Mouse (Mus musculus): ENCODE results near the gene Rtca.

The Rtca gene

DNA sequence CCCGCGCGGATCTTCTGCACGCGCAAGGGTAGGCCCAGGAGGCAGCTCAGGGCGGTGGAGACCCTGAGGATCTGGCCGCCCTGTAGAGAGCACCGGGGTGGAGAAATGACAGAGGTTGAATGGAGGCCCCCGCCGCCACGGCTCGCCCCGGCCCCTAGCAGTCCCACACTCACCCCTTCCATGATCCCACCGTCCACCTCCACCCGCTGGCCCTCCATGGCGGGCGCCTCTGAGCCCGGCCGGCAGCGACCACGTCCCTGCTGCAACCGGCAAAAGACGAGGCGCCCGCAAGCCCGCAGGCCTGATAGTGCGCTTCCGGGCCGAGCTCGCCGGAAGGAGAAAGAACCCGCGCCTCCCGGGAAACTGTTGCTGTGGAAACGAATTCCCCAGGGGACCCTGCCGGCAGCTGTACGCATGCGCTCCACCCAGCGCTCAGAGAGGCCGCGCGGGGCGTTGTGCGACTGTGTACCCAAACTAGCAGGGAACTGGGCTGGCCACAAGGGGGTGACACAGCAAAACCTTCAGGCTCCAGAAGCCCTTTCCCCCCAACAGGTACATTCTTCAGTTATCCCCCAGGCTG lies at the start of gene Rtca:
Gene Rtca (minus strand): TSS at position 437 of the 580 bp plus-strand sequence.
- peak; percentile 96 for DNase-seq

DNA sequence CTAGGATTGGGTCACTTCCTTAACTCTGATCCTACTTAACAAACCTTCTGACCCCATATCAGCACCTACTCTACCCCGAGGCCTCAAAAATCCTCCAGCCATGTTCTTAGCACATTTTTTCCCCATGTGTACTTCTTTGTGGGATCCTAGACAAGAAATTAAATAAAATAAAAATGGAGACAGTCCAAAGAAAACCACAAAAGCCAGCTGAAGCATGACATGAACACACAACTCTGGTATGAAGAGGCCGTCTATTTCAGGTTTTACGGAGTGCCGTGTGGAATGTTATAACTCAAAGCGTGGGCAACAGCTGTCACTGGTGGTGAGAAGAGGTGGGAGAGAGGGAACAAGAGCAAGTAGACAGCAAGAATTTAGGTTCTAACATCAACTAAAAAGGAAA lies 43.4 kb upstream of the Rtca start:
- no peak for DNase-seq

DNA sequence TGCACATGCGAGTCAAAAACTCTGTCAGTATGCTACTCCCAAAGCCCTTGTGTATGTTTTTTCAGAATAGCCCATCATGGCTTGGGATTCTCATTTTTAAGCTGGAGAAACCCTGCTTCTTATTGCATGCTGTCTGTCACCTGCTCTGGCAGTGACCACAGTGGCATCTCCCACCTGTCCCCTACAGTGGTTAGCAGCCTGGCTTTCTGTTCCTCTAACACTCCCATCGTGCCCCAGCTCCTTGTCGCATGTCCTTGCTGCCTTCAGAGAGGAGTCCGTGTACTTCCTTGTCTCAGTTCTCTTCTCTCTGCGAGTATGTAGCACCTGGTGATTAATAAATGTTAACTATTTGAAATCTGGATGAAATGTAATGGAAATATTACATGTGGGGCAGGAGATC lies 39.4 kb upstream of the Rtca start:
- no peak for DNase-seq

DNA sequence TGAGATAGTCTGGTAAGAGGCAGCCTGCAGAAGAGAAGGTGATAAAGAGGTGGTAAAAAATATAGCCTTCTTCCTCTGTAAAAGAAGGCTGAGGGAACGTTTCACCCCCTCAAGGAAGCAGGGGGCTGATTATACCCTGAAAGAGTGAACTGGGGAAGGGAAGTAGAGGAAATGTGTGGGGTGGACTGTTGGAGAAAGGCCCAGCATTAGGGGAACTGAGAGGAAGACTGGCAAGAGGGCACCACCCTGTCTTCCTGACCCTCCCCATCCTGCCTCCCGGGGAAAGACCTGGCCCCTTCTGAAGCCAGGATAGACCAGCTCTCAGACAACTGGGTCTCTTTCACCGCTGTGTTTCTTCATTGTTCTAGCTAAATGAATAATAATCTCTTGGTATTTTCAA lies 34.5 kb upstream of the Rtca start:
- no peak for DNase-seq

DNA sequence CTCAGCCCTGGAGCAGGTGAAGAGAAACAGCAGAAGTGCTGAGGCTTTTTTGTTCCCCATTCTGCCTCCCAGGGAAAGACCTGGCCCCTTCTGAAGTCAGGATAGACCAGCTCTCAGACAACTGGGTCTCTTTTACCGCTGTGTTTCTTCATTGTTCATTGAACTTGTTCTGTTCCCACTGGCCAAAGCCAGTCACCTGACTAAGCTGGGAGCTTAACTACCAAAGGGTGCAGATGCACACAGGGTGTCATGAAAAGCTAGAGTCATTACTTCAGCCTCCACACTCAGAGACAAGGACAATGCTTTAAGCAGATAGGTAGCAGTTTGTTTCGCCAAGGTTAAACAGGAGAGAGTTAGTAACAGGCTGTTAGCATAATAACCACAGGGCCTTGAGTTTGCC lies 34.1 kb upstream of the Rtca start:
- DNase-seq = no peak

DNA sequence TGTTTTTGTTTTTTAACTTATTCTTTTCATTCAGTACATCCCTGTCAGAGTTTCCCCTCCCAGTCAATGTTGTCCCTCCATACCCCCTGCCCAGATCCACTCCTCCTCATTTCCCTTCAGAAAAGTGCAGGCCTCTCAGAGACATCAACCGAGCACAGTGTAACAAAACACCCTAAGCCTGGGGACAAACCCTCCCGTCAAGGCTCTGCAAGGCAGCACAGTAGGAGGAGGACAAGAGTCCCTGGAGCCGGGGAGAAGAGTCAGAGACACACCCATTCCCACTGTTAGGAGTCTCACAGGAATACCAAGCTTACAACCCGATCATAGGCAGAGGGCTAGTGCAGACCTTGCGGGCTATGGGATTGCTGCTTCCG lies 29.2 kb upstream of the Rtca start:
- no peak for DNase-seq

DNA sequence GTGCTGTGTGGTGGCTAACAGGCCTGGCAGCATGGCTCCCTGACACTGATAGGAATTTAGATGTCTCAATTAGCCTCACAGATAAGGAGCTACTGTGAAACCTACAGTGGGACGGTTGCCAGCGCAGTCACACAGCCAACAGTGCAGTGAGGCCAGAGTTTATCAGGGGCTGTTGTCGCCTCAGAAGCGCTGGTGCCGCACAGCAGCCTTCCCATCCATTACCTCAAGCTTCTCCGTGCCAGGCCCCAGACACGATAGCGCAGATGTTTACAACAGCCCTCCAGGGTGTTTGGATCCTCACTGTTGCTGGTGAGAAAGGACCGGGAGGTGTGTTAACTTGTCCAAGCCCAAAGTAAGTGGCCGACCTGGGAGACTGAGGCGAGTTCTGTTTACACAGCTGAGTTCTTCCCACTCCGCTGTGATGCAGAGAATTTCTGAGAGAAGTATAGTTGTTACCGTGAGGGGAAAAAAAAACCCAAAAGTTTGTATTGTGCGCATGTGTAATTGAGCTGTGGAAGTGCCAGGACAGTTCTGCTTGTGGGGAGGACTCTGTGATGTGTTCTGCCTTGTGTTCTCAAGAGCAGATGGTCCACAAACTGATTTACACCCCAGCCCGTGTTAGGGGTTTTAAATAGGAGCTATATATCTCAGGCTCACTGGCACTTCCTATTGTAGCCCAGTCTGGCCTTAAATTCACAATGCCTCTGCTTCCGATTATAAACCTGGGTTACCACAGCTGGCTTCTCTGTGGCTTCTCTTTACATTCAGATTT lies 28.6 kb upstream of the Rtca start:
- DNase-seq = no peak

DNA sequence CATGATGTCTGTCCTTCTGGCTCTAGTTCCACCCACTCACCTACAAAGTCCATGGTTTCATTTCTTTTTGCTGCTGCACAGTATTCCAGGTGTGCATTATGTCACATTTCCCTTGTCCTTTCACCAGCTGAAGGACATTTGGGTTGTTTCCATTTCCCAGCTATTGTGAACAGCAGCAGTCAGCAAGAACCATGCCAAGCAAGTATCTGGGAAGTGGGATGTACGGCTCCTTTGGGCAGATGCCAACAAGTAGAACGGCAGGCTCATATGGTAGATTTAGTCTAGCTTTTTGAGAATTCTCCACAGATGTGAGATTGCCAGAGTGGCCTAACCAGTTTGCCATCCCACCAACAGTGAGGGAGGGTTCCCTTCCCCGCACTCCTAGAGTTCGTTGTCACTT lies 22.8 kb upstream of the Rtca start:
- no peak for DNase-seq

DNA sequence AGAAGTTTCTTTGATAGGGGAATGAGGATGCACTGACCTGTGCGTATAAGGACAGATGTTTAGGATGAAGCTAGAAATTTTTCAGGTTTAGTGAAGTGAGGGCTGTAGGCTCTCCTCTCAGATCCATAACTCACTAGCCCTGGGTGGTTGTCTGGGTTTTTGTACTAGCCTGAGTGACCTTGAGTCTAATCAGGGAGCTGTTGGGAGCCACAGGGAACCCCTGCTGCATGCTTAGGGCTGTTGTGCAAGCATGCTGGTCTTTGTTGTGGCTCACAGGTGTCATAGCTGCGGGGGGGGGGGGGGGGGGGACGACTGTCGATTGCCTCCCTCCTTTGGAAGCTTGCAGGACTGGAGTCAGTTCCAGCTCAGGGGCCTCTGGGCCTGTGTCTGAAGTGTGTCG lies 21.7 kb upstream of the Rtca start:
- DNase-seq = no peak

DNA sequence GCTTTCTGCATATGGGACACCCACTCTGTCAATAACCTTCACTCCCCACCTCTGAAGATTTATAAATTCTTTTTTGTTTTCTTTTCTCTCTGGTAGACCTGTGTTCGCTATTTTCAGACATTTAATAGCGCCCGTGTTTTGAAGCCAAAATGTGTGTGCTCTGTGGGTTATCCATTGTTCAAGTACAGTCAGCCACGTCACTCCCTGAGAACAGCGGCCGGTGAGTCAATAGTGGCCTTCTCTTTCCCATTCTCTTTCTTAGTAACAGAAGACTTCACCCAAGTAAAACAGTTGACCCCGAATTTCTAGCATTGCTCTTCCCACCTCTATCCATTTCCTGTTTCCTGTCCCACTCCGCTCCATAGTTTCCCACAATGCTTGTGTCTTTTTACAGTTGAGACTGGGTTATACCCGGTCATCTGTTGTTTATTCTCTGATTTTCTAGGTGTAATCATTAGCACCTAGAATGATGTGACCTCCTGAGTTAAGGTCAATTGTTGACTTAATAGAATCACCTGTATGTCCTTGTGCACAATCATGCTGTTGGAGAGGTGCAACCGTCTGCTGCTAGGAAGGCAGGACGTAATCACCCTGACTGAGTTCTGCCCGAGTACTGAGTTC lies 12.2 kb upstream of the Rtca start:
- no peak for DNase-seq

DNA sequence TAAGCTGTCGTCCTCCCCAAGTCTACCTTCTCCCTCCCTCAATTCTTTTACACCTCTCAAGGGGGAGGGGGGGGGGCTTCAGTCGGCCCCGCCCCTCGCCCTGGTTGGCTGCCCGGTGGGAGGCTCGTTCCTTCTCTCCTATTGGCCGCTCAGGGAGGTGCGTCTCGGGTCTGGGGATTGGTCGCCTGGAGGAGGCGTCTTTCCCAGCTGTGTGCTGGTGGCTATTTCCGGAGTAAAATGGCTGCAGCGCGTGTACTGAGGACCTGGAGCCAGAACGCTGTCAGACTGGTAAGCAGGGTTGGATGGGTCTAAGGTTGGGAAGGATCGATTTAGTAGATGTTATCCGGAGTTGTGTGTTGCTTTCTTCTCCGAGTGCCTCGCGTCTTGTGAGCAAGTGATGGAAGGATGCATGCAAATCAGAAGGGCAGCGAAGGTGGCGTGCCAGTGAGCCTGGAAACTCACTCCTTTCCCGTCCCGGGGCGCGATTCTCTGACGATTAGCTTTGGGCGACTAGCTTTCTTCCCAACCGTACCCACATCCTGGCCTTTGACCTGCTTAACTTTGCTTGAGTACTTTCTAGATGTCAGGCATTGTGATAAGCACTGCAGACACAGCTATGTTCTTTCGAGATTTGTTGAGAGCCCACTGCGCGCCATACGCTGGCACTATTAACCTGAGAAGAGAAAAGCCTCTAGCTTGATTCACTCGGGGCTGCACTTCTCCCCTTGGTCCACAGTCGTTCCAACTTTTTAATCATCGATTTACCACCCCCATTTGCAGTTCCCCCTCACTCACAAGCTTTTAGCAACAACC lies 5.1 kb upstream of the Rtca start, which contains the start of gene Dbt:
Gene Dbt (plus strand): TSS at position 167 of the 813 bp plus-strand sequence.
- DNase-seq = peak; percentile 86 to 89

DNA sequence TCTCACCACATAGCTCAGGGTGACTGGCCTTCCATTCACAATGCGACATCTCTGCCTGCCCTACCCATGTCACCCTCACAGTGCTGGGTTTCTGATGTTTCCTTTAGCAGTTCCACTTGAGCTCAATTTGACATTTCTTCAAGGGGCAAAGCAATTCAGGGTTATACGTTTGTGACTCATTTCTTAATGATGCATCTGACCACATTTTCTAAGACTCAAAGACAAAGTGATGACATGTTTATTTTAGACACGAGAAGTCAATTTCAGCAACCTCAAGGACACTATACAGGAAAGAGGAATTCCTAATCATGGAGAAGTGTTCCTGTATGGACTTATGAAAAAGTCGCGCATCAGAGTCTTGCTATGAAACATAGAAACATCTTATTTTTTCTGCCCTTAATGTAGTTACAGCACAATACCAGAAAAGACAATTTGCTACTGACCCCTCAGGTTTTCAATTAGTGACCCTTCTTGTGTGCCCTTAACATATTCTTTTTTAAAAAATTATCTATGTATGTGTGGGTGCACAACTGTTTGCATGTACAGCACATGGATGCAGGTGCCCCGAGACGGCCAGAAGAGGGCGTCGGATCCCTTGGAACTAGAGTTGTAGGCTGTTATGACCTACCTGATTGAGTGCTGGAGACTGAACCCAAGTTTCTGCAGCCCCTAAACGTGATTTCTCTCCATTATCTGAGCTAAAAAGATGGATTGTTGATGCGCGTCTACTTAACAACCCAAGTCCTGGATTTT lies 4.3 kb upstream of the Rtca start:
- peak; percentile 40 to 54 for DNase-seq

DNA sequence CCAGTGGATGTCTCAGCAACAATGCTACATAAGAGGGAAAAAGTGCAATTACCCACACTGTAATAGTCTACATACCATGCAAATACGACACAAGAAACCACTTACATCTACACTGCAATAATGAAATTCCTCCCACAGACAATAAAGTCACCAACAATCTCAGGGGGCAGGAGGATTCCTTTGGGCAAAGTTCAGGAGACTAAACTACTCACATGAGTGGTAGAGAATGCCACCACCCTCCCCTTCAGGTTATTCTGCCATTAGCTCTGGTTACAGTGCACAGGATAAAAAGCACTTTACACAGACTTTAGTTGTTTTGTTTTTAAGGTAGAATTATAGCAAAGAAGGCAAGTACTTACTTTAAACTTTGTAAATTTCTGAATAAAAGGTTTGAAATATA lies 12.3 kb downstream of the Rtca start:
- no peak for DNase-seq

DNA sequence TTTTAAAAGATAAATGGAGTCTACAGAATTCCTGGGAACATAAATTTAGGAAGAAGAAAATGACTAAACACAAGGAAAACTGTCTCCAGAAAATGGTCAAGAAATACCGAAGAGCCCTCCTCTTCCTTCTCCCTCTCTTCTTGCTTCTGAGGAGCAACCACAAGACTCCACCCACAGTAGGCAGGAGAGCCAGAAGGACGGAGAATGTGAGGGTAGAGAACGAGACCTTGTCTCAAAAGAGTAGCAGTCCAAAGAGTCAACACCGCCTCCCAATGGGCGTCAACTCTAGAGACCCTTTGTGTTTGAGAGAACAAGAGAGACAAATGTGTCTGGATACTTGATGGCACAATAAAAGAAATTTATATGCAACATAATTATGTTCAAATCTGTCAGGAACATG lies 14.3 kb downstream of the Rtca start:
- DNase-seq = no peak

DNA sequence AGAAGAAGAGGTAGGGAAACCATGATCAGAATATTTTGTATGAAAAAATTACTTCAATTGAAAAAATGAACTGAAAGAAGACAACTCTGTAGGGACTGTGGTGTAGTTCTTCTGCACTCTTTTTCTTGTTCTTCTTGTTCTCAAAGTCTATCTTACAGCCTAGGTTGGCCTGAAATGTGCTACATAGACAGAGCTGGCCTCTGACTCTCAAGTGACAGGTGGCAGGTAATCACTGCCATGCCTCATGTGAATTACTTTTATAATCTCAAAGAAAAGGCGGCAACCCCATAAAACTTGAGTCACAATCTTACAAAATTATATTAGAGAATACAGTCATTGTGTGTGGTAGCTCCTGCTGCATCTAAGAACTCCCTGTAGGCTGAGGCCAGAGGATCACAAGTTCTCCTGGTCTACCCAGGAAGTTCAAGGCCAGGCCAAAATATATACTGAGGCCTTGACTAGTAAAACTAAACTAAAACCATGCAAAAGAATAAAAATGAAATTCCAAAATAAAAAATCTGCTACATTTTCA lies 16.0 kb downstream of the Rtca start:
- no peak for DNase-seq

DNA sequence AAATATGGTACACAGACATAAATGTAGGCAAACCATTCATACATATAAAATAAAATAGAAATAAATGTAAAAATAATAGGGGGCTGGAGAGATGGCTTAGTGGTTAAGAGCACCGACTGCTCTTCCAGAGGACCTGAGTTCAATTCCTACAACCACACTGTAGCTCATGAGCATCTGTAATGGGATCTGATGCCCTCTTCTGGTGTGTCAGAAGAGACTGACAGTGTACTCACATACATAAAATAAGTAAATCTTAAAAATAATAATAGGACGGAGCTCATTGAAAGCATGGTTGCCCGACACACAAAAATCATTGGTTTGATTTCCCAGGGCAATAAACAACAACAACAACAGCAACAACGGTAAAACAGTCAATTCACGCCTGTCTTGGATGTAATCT lies 17.1 kb downstream of the Rtca start:
- no peak for DNase-seq

DNA sequence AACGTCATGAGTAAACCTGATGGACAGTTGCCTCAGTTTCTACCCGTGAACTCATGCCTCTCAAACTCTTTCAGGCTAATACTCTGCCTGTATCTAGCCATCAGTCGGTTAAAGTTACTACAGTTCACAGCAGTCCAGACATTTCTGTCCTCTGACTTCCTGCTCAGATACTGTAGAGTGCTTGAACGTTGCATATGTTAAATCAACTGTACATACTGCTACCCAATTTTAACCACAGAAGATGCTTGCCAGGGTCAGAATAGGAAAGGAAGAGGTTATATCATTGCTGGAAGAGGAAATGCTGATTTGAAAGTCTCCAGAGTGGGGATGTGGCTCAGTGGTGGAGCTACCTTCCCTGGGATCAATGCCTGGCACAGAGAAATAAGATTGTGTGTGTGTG lies 24.7 kb downstream of the Rtca start:
- DNase-seq = no peak

DNA sequence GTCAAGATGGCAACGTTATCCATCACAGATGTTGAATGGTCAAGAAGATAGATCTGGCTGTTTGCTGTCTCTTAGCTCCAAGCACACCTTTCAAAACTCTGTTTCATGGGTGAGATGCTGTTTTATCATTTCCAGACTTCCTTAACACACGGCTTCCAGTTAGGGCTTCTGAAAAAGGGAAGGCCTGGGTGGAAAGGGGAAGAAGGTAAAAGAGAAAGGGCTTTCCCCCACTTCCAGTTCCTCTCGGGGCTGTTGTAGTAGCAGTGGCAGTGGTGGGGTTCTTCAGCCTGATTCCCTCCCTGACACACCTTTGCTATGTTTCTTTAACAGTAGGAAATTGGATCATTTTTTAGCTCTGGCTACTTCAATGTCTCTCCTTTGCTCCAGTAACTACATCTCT lies 25.3 kb downstream of the Rtca start:
- no peak for DNase-seq

DNA sequence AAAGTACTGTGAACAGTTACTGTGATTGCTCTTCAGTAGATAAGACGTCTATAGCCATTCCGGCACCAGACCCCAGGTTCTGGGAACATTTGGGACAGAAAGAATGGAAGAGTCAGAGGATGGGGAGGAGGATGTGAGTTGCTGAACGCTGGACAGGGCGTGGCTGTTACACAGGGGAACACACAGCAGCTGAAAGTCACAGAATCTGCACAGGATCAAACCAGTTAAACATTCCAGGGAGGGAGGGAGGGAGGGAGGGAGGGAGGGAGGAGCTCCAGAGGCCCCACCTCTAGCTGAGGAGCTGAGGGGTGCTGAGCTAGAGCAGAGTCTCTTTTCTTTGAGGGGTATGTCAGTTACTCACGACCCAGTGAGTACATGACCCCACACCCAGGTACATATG lies 27.1 kb downstream of the Rtca start:
- no peak for DNase-seq

DNA sequence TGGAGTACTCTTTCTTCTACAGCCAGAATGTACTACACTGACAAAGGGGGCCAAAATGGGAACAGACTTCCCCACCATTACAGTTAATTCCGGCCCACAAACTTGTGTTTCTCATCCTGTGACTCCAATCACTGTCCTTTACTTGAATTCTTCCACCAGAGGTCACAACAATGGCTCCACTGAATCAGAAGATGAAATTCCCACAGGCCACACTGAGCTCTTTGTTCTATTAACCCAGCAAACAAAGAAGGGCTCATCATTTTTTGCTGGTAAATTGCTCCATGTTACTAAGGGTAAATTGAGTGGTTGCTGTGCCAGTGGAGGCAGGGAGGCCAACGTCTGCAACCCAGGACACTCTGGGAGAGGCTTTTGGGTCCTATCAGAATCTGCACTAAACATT lies 27.9 kb downstream of the Rtca start:
- no peak for DNase-seq

DNA sequence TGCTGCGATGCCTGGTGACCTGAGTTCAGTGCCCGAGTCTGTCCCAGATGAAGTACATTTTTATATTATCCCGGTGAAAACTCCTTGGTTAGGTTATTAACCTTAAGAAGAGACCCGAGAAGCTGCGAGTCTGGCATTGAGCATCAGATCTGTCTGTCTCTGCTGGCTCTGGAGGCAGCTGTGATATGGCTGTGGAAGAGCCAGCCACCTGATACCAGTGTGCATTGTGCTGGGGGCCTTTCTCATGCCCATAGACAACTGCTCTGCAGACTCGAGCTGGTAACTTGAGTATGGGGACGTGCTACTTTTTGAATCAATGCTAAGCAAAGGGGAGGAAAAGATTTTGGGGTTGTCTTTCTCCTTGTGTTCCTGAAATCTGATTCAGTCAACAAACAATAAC lies 30.7 kb downstream of the Rtca start:
- no peak for DNase-seq

DNA sequence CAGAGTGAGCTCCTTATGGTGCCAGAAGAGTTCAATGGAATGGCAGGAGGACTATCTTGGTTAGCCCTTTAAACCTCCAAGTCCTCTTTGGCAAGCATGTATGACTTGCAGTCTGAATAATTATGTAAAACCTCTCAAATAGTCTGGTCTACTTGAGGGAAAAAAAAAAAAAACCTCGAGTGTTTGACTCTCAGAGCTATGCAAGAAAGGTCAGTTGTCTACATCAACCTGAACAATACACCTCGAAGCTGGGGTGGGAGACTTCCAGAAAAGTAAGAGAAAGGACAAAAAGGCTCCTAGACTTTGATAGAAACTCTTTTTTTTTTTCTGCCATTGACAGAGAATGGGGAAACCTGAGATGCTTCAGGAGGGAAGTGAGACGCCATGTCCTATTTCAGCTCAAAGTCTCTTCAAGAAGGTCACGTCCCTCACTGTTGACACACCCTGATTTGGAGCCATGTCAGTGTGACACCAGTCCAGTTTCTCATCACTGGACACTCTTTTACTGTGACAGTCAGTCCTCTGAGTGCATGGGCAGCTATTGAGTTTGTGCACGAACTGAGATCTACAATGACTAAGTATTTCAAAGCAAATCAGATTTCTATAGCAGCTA lies 31.2 kb downstream of the Rtca start:
- no peak for DNase-seq

All from thymus, postnatal 36 days (tissue).